ENCODE assay signal across 23 mouse cellular contexts in the genomic region with DNA sequence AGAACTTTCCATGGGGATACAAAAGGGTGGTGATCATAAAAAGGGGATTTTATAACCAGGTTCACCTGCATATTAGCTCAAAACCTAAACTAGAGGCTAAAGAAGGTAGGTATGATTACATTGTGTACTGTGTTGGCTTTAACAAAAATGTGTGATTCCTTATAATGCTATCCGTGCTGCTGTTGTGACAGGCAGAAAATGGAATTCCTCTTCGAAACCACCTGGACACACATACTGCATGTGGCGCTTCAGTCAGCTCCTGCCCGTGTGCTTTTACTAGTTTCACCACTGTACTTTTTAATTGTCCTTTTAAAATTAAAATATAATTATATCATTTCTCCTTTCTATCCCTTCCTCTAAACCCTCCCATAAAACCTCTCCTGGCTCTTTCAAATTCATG.
DNase-seq lines count a peak whose midpoint lies in the region; ATAC-seq and TF ChIP-seq lines count a peak whose summit lies in the region.
"Had no signal": no experiment of that assay in that cellular context is flagged by ENCODE, and none has a peak within 500 bp of the region (broad histone marks: within the 10 kb centered on the region; RNA-seq: fewer than 3 reads in every experiment).

No protein-coding gene starts in this region.

- ATAC-seq in forebrain, embryonic 15.5 days (replicated peaks) = peak; percentile 33
- ATAC-seq in hindbrain, embryonic 15.5 days (ENCODE audit: low FRiP score, low read depth) = no peak
- no peak for ATAC-seq in midbrain, postnatal 0 days (ENCODE audit: low FRiP score)
- ATAC-seq: activated CD4-positive, CD25-positive, alpha-beta regulatory T cell, adult 4 months; liver, embryonic 12.5 days had no signal

- H3K36me3 ChIP-seq in forebrain, embryonic 15.5 days = no peaks in the 10 kb centered on the region
- no peaks in the 10 kb centered on the region for H3K36me3 ChIP-seq in hindbrain, embryonic 15.5 days
- H3K36me3 ChIP-seq in midbrain, postnatal 0 days (ENCODE audit: insufficient read depth, low read length) = no peaks in the 10 kb centered on the region
- H3K36me3 ChIP-seq: embryonic facial prominence, embryonic 13.5 days; heart, embryonic 15.5 days; limb, embryonic 13.5 days; liver, embryonic 12.5 days; neural tube, embryonic 13.5 days had no signal

- peak overlapping the region; percentile 38; the same call in 1 of the 2 replicates for H3K27ac ChIP-seq in left cerebral cortex, adult 2 months
- H3K27ac ChIP-seq in forebrain, embryonic 15.5 days (replicated peaks) = 0 out of 2 replicates have a peak overlapping the region, but pooled peaks have one; percentile 11
- H3K27ac ChIP-seq in hindbrain, embryonic 15.5 days (replicated peaks) = peak overlapping the region; percentile 80
- 0 out of 2 replicates have a peak overlapping the region, but pooled peaks have one; percentile 55 for H3K27ac ChIP-seq in midbrain, postnatal 0 days (ENCODE audit: low read depth, low read length)
- H3K27ac ChIP-seq: embryonic facial prominence, embryonic 13.5 days; heart, embryonic 15.5 days; kidney, postnatal 0 days; limb, embryonic 13.5 days; liver, embryonic 12.5 days had no signal

- 59% methylated on average over 4 of the region's 4 CpGs for WGBS in forebrain, embryonic 15.5 days
- 86% methylated on average over 4 of the region's 4 CpGs for WGBS in hindbrain, embryonic 15.5 days
- WGBS in midbrain, postnatal 0 days = 83% methylated on average over 4 of the region's 4 CpGs

- no peak overlapping the region for H3K9ac ChIP-seq in forebrain, embryonic 15.5 days (replicated peaks)
- H3K9ac ChIP-seq in hindbrain, embryonic 15.5 days = no peak overlapping the region
- no peak overlapping the region for H3K9ac ChIP-seq in midbrain, postnatal 0 days (replicated peaks; ENCODE audit: low read length, poor library complexity, severe bottlenecking)
- H3K9ac ChIP-seq: embryonic facial prominence, embryonic 13.5 days; heart, embryonic 15.5 days; limb, embryonic 13.5 days; liver, embryonic 12.5 days; neural tube, embryonic 13.5 days had no signal

- intact Hi-C loops in left cerebral cortex, adult 2 months (cut with DNase I) = no loop called here
- intact Hi-C loops in left cerebral cortex, postnatal 4 days (cut with DNase I) = no loop called here

- H3K27me3 ChIP-seq in forebrain, embryonic 15.5 days = no peaks in the 10 kb centered on the region
- no peaks in the 10 kb centered on the region for H3K27me3 ChIP-seq in hindbrain, embryonic 15.5 days
- H3K27me3 ChIP-seq in midbrain, postnatal 0 days (ENCODE audit: insufficient read depth, low read length) = no peaks in the 10 kb centered on the region
- H3K27me3 ChIP-seq: embryonic facial prominence, embryonic 13.5 days; heart, embryonic 15.5 days; limb, embryonic 13.5 days; liver, embryonic 12.5 days; neural tube, embryonic 13.5 days had no signal

- TF ChIP-seq CTCF in left cerebral cortex, adult 2 months (IDR thresholded peaks at IDR 0.05) = no peak
- no peak for TF ChIP-seq CTCF in midbrain, postnatal 0 days (IDR thresholded peaks at IDR 0.05)

- no peak overlapping the region for H3K4me3 ChIP-seq in left cerebral cortex, adult 2 months
- no peak overlapping the region for H3K4me3 ChIP-seq in forebrain, embryonic 15.5 days
- H3K4me3 ChIP-seq in hindbrain, embryonic 15.5 days = no peak overlapping the region
- H3K4me3 ChIP-seq in midbrain, postnatal 0 days (ENCODE audit: low read depth, low read length) = no peak overlapping the region
- H3K4me3 ChIP-seq: embryonic facial prominence, embryonic 13.5 days; erythroblast, embryonic 14.5 days; heart, embryonic 15.5 days; limb, embryonic 13.5 days; liver, embryonic 12.5 days; neural tube, embryonic 13.5 days had no signal

- no peak for DNase-seq in left cerebral cortex, adult 2 months (ENCODE audit: extremely low spot score in 1 of 2, low spot score in 2 of 2)
- DNase-seq in left cerebral cortex, postnatal 4 days = no peak
- no peak for DNase-seq in midbrain, postnatal 0 days (ENCODE audit: low spot score)
- DNase-seq in spleen, adult 18-20 months = no peak
- no peak for DNase-seq in adrenal gland, adult 8-10 months
- DNase-seq: adrenal gland, postnatal 10 days; cerebellum, postnatal 25 days; heart, postnatal 36 days; kidney, adult 2 months; lung, adult 2 months; retina, postnatal 1 day; right cerebral cortex, postnatal 25 days; thymus, postnatal 14 days had no signal

- H3K4me2 ChIP-seq in forebrain, embryonic 15.5 days (replicated peaks) = no peak overlapping the region
- no peak overlapping the region for H3K4me2 ChIP-seq in hindbrain, embryonic 15.5 days
- H3K4me2 ChIP-seq in midbrain, postnatal 0 days (ENCODE audit: low read depth, low read length, poor library complexity, severe bottlenecking) = no peak overlapping the region; the same call in 1 of the 2 replicates
- H3K4me2 ChIP-seq: embryonic facial prominence, embryonic 13.5 days; heart, embryonic 15.5 days; limb, embryonic 13.5 days; liver, embryonic 12.5 days; neural tube, embryonic 13.5 days had no signal

- peaks cover 13% of the 10 kb centered on the region for H3K4me1 ChIP-seq in forebrain, embryonic 15.5 days
- peaks cover 11% of the 10 kb centered on the region for H3K4me1 ChIP-seq in hindbrain, embryonic 15.5 days (replicated peaks)
- peaks cover 3% of the 10 kb centered on the region; the same call in 1 of the 2 replicates for H3K4me1 ChIP-seq in midbrain, postnatal 0 days (ENCODE audit: insufficient read depth, low read length)
- H3K4me1 ChIP-seq: embryonic facial prominence, embryonic 13.5 days; limb, embryonic 13.5 days; liver, embryonic 12.5 days had no signal

- H3K9me3 ChIP-seq in forebrain, embryonic 15.5 days = no peaks in the 10 kb centered on the region
- H3K9me3 ChIP-seq in hindbrain, embryonic 15.5 days = no peaks in the 10 kb centered on the region
- H3K9me3 ChIP-seq in midbrain, postnatal 0 days (ENCODE audit: low read length) = no peaks in the 10 kb centered on the region
- H3K9me3 ChIP-seq: embryonic facial prominence, embryonic 13.5 days; heart, embryonic 15.5 days; limb, embryonic 13.5 days; liver, embryonic 12.5 days; neural tube, embryonic 13.5 days had no signal

Comparison
In these comparisons a context has a peak if more than half of its experiments do, and no peak if none do; other contexts are left out.
1. H3K27ac ChIP-seq: peak in every context shown above with its lines; median percentile 80 in hindbrain, embryonic 15.5 days; 55 in midbrain, postnatal 0 days; 38 in left cerebral cortex, adult 2 months; 11 in forebrain, embryonic 15.5 days.